Mouse (Mus musculus) embryonic facial prominence, embryonic 15.5 days (tissue): ENCODE measurements at regions not wholly inside any gene's neighbourhood (a gene's known extent, or its start where the extent isn't known, plus 50 kb on each side); places are given as distances from the start of the nearest gene placed in this dataset.

Experiments
- ATAC-seq: fragments of 200-750 bp; cut with Nextera tagmentation; 2 replicates; pipeline ENCODE4 v1.8.0; 2017; ENCODE audit warnings: low read depth, moderate TSS enrichment; ENCODE audit not compliant: insufficient number of reproducible peaks, low FRiP score, low TSS enrichment
- H3K27ac ChIP-seq: fragments of 300-500 bp; sonication (generic); replicated peaks from 2 replicates; pipeline ENCODE4 v1.5.1; 2015; ENCODE audit warnings: mild to moderate bottlenecking, inconsistent platforms
- H3K27me3 ChIP-seq: fragments of 300-500 bp; sonication (generic); 2 replicates; pipeline ENCODE4 v1.6.1; 2015; ENCODE audit warnings: inconsistent platforms
- H3K36me3 ChIP-seq: fragments of 300-500 bp; sonication (generic); 2 replicates; pipeline ENCODE4 v1.6.1; 2015; ENCODE audit warnings: mild to moderate bottlenecking, inconsistent platforms
- H3K4me1 ChIP-seq: fragments of 300-500 bp; sonication (generic); 2 replicates; pipeline ENCODE4 v1.6.1; 2015; ENCODE audit warnings: inconsistent platforms
- H3K4me2 ChIP-seq: fragments of 300-500 bp; sonication (generic); replicated peaks from 2 replicates; pipeline ENCODE4 v1.6.1; 2015; ENCODE audit warnings: mild to moderate bottlenecking, inconsistent platforms
- H3K4me3 ChIP-seq: fragments of 300-500 bp; sonication (generic); replicated peaks from 2 replicates; pipeline ENCODE4 v1.5.1; 2015; ENCODE audit warnings: mild to moderate bottlenecking, inconsistent platforms
- H3K9ac ChIP-seq: fragments of 300-500 bp; sonication (generic); 2 replicates; pipeline ENCODE4 v1.6.1; 2015; ENCODE audit warnings: inconsistent platforms
- H3K9me3 ChIP-seq: fragments of 300-500 bp; sonication (generic); replicated peaks from 2 replicates; pipeline ENCODE4 v1.6.1; 2016; ENCODE audit warnings: inconsistent platforms
- WGBS: fragments of 180-500 bp; shearing (Covaris S2); methylation state at CpG from one replicate; pipeline ENCODE4 v1.1.7; 2015; 5-methylcytosine and 5-hydroxymethylcytosine counted together

DNA sequence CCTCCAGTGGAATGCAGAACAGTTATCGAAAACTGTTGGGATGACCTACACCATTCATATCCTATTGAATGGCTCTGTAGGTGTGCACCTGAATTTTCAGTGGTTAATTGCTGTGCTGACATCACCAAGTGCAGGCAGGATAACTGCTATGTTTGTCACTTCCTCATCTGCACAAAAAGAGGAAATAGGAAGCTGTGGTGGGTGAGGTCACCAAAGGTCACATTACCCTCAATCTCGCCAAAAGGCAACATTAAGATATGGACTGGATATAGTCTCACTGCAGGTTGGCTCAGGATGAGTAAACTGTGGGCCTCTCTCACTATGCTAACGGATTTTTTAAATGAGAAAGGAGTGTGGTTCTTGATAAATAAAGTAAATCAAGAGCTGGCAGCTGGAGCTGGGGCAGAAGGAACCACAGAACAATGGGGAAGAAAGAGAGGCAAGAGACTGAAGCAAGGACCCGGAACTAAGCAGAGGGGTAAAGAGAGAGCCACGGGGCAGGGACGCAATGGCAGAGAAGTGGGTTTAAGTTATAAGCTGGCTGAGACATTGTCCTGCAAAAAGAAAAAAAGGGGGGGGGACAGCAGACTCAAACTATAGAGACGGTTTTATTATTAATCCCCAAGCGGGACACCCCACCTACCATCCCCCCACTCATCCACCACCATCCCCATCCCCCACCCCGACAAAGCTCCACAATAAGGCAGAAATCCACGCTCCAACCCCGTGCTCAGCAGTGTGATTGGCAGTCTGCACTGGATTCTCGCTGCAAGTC, 109.6 kb upstream of the Zdhhc25 start:
- H3K4me2 ChIP-seq: no peak overlapping the region
- no peaks in the 10 kb centered on the region for H3K27me3 ChIP-seq
- ATAC-seq: no peak
- H3K4me1 ChIP-seq: no peaks in the 10 kb centered on the region
- H3K27ac ChIP-seq: no peak overlapping the region
- 46% methylated on average over 12 of the region's 12 CpGs for WGBS
- H3K9ac ChIP-seq: no peak overlapping the region
- no peaks in the 10 kb centered on the region for H3K36me3 ChIP-seq
- H3K4me3 ChIP-seq: no peak overlapping the region
- H3K9me3 ChIP-seq: no peaks in the 10 kb centered on the region

DNA sequence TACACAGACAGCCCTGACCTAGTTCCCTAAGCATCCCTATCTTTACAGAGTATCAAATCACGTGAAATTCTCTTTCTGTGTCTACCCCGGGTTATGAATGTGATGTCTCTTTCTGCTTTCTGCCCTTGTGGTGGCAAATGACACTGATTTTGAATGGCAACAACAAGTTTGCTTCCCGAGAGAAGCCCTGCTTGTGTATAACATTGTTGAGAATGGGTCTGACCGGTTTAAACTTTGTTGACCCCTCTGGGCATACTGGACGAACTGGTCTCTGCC, 109.1 kb upstream of the Zdhhc25 start:
- Histone ChIP-seq H3K9ac (no peak overlapping the region), H3K9me3 (no peaks in the 10 kb centered on the region), H3K36me3 (no peaks in the 10 kb centered on the region), H3K27ac (no peak overlapping the region), H3K4me3 (no peak overlapping the region), H3K4me1 (no peaks in the 10 kb centered on the region), H3K27me3 (no peaks in the 10 kb centered on the region), H3K4me2 (no peak overlapping the region)
- WGBS: 55% methylated on average over 5 of the region's 5 CpGs
- no peak for ATAC-seq

- Histone ChIP-seq H3K36me3 (no peaks in the 10 kb centered on the region), H3K4me3 (no peak overlapping the region), H3K27ac (no peak overlapping the region), H3K9ac (no peak overlapping the region), H3K9me3 (no peaks in the 10 kb centered on the region), H3K4me2 (no peak overlapping the region), H3K4me1 (no peaks in the 10 kb centered on the region), H3K27me3 (no peaks in the 10 kb centered on the region)
- WGBS: 85% methylated on average over 7 of the region's 7 CpGs
- ATAC-seq: no peak
Measured at GRCm38 (mm10) chr15:88497957-88498356, 102.1 kb upstream of the Zdhhc25 start.

- H3K9me3 ChIP-seq: no peaks in the 10 kb centered on the region
- ATAC-seq: no peak
- H3K9ac ChIP-seq: no peak overlapping the region
- no peak overlapping the region for H3K27ac ChIP-seq
- WGBS: 89% methylated on average over 2 of the region's 2 CpGs
- no peak overlapping the region for H3K4me2 ChIP-seq
- H3K36me3 ChIP-seq: no peaks in the 10 kb centered on the region
- H3K4me3 ChIP-seq: no peak overlapping the region
- H3K4me1 ChIP-seq: no peaks in the 10 kb centered on the region
- no peaks in the 10 kb centered on the region for H3K27me3 ChIP-seq
Measured at GRCm38 (mm10) chr15:88502311-88502710, 97.8 kb upstream of the Zdhhc25 start.

DNA sequence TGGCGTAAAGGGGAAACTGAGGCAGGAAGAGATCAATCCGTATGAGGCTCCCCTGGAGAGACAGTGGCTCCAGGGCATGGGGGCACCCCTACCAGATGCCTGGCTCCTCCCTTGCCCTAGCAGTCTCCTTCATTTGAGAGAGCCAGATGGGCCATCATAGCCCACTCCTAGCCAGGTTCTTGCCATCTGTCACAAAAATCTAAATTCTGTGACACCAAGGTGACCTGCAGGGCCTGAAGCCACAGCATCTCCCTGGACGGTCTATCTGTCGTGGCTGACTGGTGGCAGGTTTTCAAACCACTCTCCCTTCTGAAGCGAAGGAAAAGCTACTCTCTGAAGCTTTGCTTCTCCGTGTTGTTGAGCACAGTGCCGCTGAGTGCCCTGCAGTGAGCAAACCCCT, 96.2 kb upstream of the Zdhhc25 start:
- Histone ChIP-seq H3K9ac (no peak overlapping the region), H3K27ac (no peak overlapping the region), H3K4me2 (no peak overlapping the region), H3K36me3 (no peaks in the 10 kb centered on the region), H3K9me3 (no peaks in the 10 kb centered on the region), H3K4me1 (no peaks in the 10 kb centered on the region), H3K27me3 (no peaks in the 10 kb centered on the region), H3K4me3 (no peak overlapping the region)
- 68% methylated on average over 7 of the region's 7 CpGs for WGBS
- no peak for ATAC-seq

DNA sequence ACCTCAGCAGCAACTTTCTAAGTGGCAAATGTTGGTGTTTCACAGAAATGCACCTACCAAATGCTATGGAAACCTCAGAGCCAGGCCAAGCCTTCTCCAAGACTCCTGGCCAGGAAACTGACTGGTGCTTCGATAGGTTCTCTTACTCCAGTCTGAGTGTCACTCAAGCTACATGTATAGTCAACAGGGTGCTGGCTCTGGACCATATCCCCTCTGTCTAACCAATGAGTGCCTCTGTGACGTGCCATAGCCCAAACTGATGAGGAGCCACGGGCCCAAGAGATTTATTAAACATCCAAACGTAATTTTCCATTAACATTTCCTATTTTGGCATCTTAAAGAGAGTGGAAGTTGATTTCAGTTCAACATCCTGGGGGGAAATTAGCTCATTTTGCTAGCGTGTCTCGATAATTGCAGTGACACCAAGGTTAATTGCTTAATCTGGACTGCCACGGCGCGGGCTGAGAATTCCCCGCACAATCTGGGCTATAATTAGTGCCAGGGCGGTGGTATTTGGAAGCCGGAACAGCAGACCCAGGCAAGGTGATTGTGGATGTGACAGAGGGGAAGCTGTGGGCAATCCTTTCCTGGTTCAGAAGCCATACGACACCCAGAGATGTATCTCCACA, 94.5 kb upstream of the Zdhhc25 start:
- Histone ChIP-seq H3K4me2 (no peak overlapping the region), H3K9ac (no peak overlapping the region), H3K27ac (no peak overlapping the region), H3K36me3 (no peaks in the 10 kb centered on the region), H3K9me3 (no peaks in the 10 kb centered on the region), H3K4me1 (no peaks in the 10 kb centered on the region), H3K27me3 (no peaks in the 10 kb centered on the region), H3K4me3 (no peak overlapping the region)
- ATAC-seq: no peak
- WGBS: 48% methylated on average over 13 of the region's 13 CpGs

DNA sequence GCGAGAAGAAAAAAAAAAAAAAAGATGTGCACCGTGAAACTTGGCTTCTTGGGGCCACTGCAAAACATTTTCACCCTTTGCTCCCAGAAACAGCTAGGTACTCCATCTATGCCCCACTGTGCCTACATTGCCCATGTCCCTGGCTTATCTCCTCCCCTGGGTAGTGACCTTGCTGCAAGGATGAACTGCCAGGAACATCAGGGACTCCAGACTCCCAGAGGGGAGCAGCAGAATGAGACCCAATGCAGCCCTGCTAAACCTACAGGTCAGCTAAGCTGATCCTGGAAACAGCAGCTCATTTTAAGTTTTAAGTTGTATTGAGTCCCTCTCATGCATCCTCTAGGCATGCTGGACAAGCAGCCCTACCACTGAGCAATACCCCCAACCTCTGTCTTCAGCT, 92.2 kb upstream of the Zdhhc25 start:
- Histone ChIP-seq H3K27ac (no peak overlapping the region), H3K4me2 (no peak overlapping the region), H3K4me3 (no peak overlapping the region), H3K27me3 (no peaks in the 10 kb centered on the region), H3K9me3 (no peaks in the 10 kb centered on the region), H3K36me3 (no peaks in the 10 kb centered on the region), H3K4me1 (no peaks in the 10 kb centered on the region), H3K9ac (no peak overlapping the region)
- no peak for ATAC-seq
- 49% methylated on average over 2 of the region's 2 CpGs for WGBS

GRCm38 (mm10) chr15:88508971-88509370, 91.1 kb upstream of the Zdhhc25 start:
- no peak for ATAC-seq
- Histone ChIP-seq H3K4me1 (no peaks in the 10 kb centered on the region), H3K4me3 (no peak overlapping the region), H3K9ac (no peak overlapping the region), H3K9me3 (no peaks in the 10 kb centered on the region), H3K27me3 (no peaks in the 10 kb centered on the region), H3K4me2 (no peak overlapping the region), H3K36me3 (no peaks in the 10 kb centered on the region), H3K27ac (no peak overlapping the region)
- WGBS: 81% methylated on average over 6 of the region's 6 CpGs

DNA sequence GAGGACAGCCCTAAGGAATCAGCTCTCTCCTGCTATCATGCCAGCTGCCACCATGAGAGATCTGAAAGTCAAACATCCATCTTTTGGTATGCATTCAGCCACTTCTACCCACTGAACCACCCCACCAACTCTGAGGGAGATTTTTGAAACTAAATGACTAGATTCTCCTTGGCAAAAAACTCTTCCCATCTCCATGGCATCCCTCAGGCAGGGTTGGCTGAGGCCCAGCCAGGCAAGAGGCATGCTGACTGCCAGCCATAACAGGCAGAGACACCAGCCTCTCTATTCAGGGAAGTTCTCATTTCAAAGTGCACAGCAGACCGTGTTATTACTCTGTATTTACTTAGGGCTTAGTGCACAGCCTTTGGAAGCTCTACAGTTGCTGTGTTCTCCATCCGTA, 90.5 kb upstream of the Zdhhc25 start:
- Histone ChIP-seq H3K27ac (no peak overlapping the region), H3K27me3 (no peaks in the 10 kb centered on the region), H3K9me3 (no peaks in the 10 kb centered on the region), H3K4me3 (no peak overlapping the region), H3K4me1 (no peaks in the 10 kb centered on the region), H3K4me2 (no peak overlapping the region), H3K36me3 (no peaks in the 10 kb centered on the region), H3K9ac (no peak overlapping the region)
- WGBS: 74% methylated on average over 2 of the region's 2 CpGs
- no peak for ATAC-seq

- no peak overlapping the region for H3K4me2 ChIP-seq
- H3K36me3 ChIP-seq: no peaks in the 10 kb centered on the region
- no peaks in the 10 kb centered on the region for H3K27me3 ChIP-seq
- no peak for ATAC-seq
- no peaks in the 10 kb centered on the region for H3K9me3 ChIP-seq
- no peaks in the 10 kb centered on the region for H3K4me1 ChIP-seq
- H3K27ac ChIP-seq: no peak overlapping the region
- H3K4me3 ChIP-seq: no peak overlapping the region
- H3K9ac ChIP-seq: no peak overlapping the region
- WGBS: 90% methylated on average over 5 of the region's 5 CpGs
Measured at GRCm38 (mm10) chr15:88514091-88514490, 86.0 kb upstream of the Zdhhc25 start.

GRCm38 (mm10) chr15:88531218-88531617, 68.9 kb upstream of the Zdhhc25 start:
- no peak for ATAC-seq
- Histone ChIP-seq H3K4me3 (no peak overlapping the region), H3K27ac (no peak overlapping the region), H3K36me3 (no peaks in the 10 kb centered on the region), H3K4me2 (no peak overlapping the region), H3K4me1 (no peaks in the 10 kb centered on the region), H3K27me3 (no peaks in the 10 kb centered on the region), H3K9ac (no peak overlapping the region), H3K9me3 (no peaks in the 10 kb centered on the region)
- WGBS: 83% methylated on average over 1 of the region's 1 CpGs

GRCm38 (mm10) chr15:88532008-88532407, 68.1 kb upstream of the Zdhhc25 start:
- Histone ChIP-seq H3K9me3 (no peaks in the 10 kb centered on the region), H3K27ac (no peak overlapping the region), H3K4me1 (no peaks in the 10 kb centered on the region)

More at GRCm38 (mm10) chr15:88532008-88532407, 68.1 kb upstream of the Zdhhc25 start:
- no peak overlapping the region for H3K4me3 ChIP-seq
- no peak overlapping the region for H3K9ac ChIP-seq
- H3K27me3 ChIP-seq: no peaks in the 10 kb centered on the region
- 75% methylated on average over 5 of the region's 5 CpGs for WGBS
- no peak overlapping the region for H3K4me2 ChIP-seq
- no peaks in the 10 kb centered on the region for H3K36me3 ChIP-seq
- ATAC-seq: no peak
